Mouse (Mus musculus) brain, adult 10 weeks (tissue): ENCODE measurements around the gene Siah3. TPM values are rescaled to one million over a fixed set of nuclear protein-coding genes. Genes with fewer than 3 reads are reported as not detected.

ENCODE experiments used
- polyA plus RNA-seq: library from polyadenylated mRNA; stranded (reverse); fragments of 350-450 nt; fragmentation: Illumina TruSeq; extraction: RNeasy Lipid Tissue Mini Kit (QIAGEN cat#74804); gene quantifications from one replicate; pipeline ENCODE4 v1.2.3, GENCODE M21; 2015; ENCODE audit warnings: low read depth, low replicate concordance

Gene Siah3
- 5.9 TPM for polyA plus RNA-seq

GRCm38 (mm10) chr14:75455743-75456421, at the start of gene Siah3:
Siah3 (plus strand) TSS chr14:75455982.

Other genes starting within 250 kb of the Siah3 start
- not detected for gene Cpb2, start 213.7 kb upstream of the Siah3 start, polyA plus RNA-seq
- gene Zc3h13, start 171.6 kb upstream of the Siah3 start, polyA plus RNA-seq: 22.4 TPM
- gene Spert, start 137.1 kb downstream of the Siah3 start, polyA plus RNA-seq: not detected
- not detected for gene Erich6b, start 186.3 kb downstream of the Siah3 start, polyA plus RNA-seq